Mouse (Mus musculus) megakaryocyte-erythroid progenitor cell, adult 5-6 weeks (primary cell): ENCODE measurements around the gene Klhl21. TPM values are rescaled to one million over a fixed set of nuclear protein-coding genes. Genes with fewer than 3 reads are reported as not detected.

ENCODE experiments used
- ATAC-seq: replicated peaks from 2 replicates; pipeline ENCODE4 v1.8.0; 2016; ENCODE audit warnings: mild to moderate bottlenecking, inconsistent platforms; ENCODE audit not compliant: severe bottlenecking, poor library complexity, low FRiP score, low TSS enrichment
- total RNA-seq, 2 experiments: library from RNA; stranded (forward) in 1 of 2; stranded (reverse) in 1 of 2; fragments of 200-1000, 215-1000 nt in 1 of 2; fragments of >200 nt in 1 of 2; fragmentation: Nextera tagmentation in 1 of 2; gene quantifications; 2 replicates each; pipeline ENCODE4 v1.2.3; 2014 to 2017

Klhl21 gene
- 7.0 and 7.6 TPM in 2 replicates for total RNA-seq (2014; fragmentation: Nextera tagmentation)
- total RNA-seq (2017): 5.1 and 8.3 TPM in 2 replicates

- ATAC-seq: peak; percentile 75
Measured at GRCm38 (mm10) chr4:152008622-152009075, at the start of gene Klhl21. TSS of gene Klhl21 (plus strand) at chr4:152008803.

- no peak for ATAC-seq
Measured at GRCm38 (mm10) chr4:151959849-151960512, 48.6 kb upstream of the Klhl21 start.

GRCm38 (mm10) chr4:151960513-151960854 is 48.1 kb upstream of the Klhl21 start:
- ATAC-seq: peak; percentile 90

GRCm38 (mm10) chr4:151962817-151963216 is 45.8 kb upstream of the Klhl21 start:
- no peak for ATAC-seq

GRCm38 (mm10) chr4:151968204-151968921 is 40.2 kb upstream of the Klhl21 start:
- ATAC-seq: no peak

- peak; percentile 43 for ATAC-seq
Measured at GRCm38 (mm10) chr4:151972221-151972967, 36.2 kb upstream of the Klhl21 start.

GRCm38 (mm10) chr4:151975441-151975840 is 33.2 kb upstream of the Klhl21 start:
- no peak for ATAC-seq

GRCm38 (mm10) chr4:151977748-151978147 is 30.9 kb upstream of the Klhl21 start:
- 0 out of 2 replicates have a peak, but pooled peaks have one; percentile 48 for ATAC-seq

GRCm38 (mm10) chr4:151980699-151981098 is 27.9 kb upstream of the Klhl21 start:
- ATAC-seq: no peak

- peak; percentile 72 for ATAC-seq
Measured at GRCm38 (mm10) chr4:151981363-151981762, 27.2 kb upstream of the Klhl21 start.

GRCm38 (mm10) chr4:151983043-151983442 is 25.6 kb upstream of the Klhl21 start:
- ATAC-seq: no peak

GRCm38 (mm10) chr4:151983560-151983959 is 25.0 kb upstream of the Klhl21 start:
- no peak for ATAC-seq

- no peak for ATAC-seq
Measured at GRCm38 (mm10) chr4:151985886-151986285, 22.7 kb upstream of the Klhl21 start.

GRCm38 (mm10) chr4:151986650-151987049 is 22.0 kb upstream of the Klhl21 start:
- ATAC-seq: no peak

GRCm38 (mm10) chr4:151988014-151988341 is 20.6 kb upstream of the Klhl21 start:
- ATAC-seq: no peak

GRCm38 (mm10) chr4:151988342-151989109 is 20.1 kb upstream of the Klhl21 start, which contains the start of gene Thap3:
TSS of gene Thap3 (minus strand) at chr4:151988997.
- ATAC-seq: peak; percentile 46; the same call in 1 of the 2 replicates

- ATAC-seq: no peak
Measured at GRCm38 (mm10) chr4:151989110-151989488, 19.5 kb upstream of the Klhl21 start.

- ATAC-seq: no peak
Measured at GRCm38 (mm10) chr4:151992091-151992490, 16.5 kb upstream of the Klhl21 start.

- ATAC-seq: no peak
Measured at GRCm38 (mm10) chr4:151993035-151993434, 15.6 kb upstream of the Klhl21 start.
